Mouse (Mus musculus) adrenal gland, adult 8-10 months (tissue): ENCODE results near the gene Ttc12. TPM values are rescaled to one million over a fixed set of nuclear protein-coding genes. Genes with fewer than 3 reads are reported as not detected.

Experiments
- DNase-seq: peaks from one replicate; pipeline ENCODE4 v3.0.0; 2022
- total RNA-seq, 4 experiments: library from RNA; stranded (reverse); gene quantifications; 2 replicates each; pipeline ENCODE4 v1.2.4; 2022

Gene Ttc12
- 10 to 100 TPM in 3 of 4 experiments, 1 to 10 TPM in 1; 9.7 to 17.5 (median 14.1) TPM for total RNA-seq

DNA sequence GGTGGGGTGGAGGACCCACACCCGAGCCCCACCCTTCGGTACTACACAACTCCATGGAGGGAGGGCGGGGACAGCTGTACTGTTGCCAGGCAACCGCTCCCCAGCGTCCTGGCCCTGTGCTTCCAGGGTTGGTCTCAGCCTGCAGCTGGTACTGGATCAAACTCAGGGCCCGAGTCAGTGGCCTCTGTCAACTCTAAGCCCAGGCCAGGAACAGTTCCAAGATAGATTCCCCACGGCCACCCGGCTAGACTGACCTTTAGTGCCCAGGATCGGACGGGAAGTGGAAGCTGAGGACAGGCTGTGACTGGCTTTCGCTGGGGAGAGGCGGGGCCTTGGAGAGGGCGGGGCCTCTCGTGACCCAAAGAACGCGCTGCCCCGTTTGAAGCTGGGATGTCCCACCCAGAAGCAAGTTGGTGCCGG, at the start of gene Ttc12:
Ttc12 (minus strand) TSS at position 334 of the 420 bp plus-strand sequence.
- peak; percentile 88 for DNase-seq

DNA sequence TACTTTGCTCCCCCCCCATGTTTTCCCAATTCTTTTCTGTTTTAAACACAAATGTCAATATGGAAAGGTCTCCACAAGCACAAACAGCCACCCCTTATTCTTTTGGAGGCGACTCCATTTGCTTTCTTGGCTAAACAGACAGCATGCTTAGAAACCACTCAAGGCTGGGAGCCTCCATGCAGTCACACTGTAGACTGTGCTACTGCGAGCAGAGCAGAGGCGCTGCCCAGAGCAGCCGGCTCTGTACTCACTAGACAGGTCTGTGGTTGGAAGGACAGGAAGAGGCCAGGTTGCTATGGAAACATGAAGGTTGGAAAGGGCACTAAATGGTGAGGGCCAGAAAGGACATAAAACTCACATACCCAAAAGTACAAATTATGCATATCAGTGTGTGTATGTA, 48.9 kb upstream of the Ttc12 start:
- no peak for DNase-seq

DNA sequence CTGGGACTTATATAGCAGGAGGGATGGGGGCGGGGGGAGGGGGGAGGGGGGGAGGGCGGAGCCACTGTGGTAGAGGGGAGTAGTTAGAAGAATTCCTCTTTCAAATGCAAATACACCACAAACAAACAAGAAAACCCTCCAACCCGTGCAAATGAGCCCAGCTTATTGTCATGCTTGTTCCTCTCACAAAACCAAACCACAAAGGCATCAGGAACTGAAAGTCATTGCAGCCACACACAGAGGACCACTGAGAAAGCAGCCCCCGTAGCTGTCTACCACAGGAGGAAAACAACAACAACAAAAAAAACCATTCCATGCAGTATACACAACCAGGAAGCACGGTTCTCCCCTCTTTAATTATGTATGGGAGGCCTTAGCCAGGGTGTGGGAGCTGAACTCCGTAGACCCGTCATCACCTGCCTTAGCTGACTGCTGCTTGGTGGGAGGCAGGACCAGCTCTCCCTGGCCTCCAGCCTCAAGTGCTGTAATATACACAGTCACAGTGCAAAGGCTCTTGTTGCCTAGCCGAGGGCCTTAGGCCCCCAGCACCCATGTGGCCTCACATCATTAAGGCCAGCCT, 48.0 kb upstream of the Ttc12 start:
- no peak for DNase-seq

DNA sequence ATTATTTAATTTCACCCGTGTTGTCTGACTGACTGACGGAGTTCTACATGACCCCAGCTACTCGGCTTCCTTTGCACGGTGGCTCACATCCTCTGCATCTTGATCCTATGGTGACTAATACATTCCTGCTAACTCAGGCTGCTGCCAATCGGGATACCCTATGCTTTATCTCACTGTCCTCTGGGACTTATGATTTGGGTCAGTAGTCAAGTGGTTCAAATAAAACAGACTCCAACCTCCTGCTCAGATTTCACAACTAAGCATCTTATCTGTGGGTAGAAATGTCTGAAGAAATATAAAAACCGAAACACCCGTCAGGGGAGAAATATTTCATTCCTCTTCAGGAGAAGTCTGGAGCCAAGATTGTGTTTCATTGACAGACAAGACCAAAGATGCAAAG, 47.4 kb upstream of the Ttc12 start:
- no peak for DNase-seq

DNA sequence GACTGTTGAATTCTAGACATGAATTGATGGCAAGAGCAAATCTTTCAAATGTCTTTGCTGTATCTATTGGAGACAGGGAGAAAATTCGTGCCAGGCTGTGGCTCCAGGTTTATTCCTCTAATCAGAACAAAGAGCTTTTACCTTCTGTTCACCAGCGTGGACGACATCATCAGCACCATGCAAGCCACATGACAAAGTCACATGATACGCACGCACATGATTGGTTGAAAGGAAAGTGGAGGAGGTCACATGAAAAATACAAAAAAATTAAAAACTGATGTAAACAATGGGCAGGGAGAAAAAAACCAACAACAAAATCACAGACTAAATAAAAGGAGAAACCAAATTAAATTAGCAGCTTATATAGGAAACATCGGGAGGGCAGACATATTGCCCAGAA, 45.8 kb upstream of the Ttc12 start:
- DNase-seq: no peak

DNA sequence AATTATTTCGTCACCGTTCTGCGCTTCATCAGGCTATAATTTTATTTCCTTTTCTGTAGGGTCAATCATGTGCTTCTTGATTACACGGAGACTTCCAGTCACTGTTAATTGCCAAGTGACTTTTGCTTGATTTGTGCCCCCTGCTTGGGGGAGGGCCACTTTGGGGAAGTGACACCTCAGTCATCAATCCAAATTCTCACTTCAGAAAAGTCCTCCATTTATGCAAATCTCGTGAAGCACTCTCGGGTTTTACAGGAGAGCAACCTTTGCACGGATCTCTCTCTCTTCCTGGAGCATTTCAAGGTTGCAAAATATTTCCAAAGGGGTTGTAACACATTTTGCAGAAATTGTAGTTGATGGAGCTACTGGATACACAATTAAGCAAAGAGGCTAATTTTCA, 45.2 kb upstream of the Ttc12 start:
- DNase-seq: no peak

DNA sequence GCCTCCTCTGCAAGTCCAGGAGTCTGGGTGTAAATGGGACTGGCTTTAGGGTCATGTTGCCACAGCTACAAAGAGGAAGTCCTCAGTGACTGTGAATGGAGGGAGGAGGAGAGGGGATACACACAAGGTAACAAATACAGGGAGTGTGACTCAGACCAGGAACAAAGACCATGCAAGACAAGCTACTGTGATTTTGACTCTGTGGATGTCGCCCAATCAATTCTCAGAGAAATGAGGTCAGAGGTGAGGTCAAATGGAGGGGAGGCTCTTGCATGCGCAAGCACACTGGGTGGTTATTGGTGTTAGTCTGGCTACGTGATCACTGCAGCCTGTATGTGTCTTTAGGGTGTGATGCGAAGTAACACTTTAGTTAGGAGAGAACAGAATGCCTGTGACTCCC, 44.7 kb upstream of the Ttc12 start:
- no peak for DNase-seq

DNA sequence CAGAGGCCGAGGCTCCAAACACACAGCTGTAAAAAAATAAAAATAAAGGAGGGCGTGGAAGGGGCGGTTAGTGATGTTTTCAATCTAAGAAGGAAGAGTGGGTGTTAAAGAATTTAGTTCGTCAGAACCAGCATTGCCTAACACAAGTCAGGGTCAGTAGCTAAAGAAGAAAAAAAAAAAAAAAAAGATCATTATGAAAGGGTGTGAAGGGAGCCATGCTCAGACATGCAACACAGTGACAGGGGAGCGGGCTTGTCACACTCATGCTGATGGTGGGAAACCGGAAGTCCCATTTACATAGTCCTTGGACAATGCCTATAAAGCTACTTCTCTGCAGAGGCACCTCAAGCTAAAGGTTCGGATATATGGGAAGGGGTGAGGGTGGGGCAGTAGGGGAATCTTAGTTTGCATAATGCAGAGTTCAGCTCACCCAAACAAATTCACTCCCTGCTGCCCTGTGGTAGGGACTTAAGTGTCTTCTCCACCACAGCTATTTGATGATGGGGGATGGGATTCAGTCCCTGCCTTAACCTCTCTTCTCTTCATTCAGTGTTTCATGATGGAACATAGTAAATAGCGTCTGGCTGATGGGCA, 43.4 kb upstream of the Ttc12 start:
- no peak for DNase-seq

DNA sequence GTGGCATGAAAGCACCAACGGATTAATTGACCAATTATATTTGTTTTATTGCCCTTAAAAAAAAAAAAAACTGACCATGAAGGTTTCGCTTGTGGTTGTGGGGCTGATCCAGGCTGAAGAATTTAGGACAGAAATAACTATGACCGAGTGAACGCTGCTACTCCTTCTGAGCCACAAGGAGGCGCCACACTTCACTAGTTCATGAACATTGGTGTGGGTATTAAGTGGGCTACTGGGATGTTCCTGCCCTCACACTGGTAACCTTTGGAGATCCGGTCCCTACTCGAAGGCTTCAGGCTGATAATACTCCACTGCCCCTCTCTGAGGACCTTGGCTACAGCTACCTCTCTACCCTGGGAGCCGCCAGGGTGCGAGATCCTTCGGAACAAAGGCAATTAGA, 42.9 kb upstream of the Ttc12 start:
- DNase-seq: no peak

DNA sequence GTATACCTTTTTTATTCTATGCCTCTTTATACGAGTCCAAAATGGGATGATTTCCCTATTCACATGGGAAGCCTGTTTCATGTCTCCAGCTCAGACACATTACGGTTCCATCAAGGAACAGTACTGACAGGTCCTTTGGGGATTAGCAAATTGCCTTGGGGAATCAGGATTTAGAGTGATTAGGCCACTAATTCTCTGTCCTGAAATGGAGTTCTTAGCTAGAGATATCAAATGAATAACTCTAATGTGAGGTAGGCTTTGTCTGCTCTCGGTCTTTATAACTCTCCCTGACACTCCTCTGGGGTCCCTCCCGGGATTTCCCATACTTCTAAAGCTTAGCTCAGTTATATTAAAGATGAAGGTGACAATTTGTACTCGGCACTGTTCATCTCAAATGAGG, 42.0 kb upstream of the Ttc12 start:
- DNase-seq: no peak

DNA sequence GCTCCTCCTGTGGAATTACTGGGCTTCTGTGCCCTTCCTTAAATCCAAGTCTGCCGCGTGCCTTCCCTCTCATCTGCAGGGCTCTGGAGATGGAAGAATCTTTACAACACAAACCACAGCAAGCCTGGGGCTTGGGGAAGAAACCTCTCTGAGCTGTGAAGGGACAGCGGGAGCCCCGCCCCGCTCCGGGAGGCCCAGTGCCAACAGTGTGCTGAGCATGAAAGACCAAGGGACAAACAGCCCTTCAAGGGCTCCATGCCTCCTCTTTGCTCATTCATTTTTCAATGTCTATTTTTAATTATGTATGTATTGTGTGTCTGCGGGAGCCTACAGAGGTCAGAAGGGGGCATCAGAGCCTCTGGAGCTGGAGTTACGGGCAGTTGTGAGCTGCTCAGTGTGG, 41.3 kb upstream of the Ttc12 start:
- DNase-seq: no peak

DNA sequence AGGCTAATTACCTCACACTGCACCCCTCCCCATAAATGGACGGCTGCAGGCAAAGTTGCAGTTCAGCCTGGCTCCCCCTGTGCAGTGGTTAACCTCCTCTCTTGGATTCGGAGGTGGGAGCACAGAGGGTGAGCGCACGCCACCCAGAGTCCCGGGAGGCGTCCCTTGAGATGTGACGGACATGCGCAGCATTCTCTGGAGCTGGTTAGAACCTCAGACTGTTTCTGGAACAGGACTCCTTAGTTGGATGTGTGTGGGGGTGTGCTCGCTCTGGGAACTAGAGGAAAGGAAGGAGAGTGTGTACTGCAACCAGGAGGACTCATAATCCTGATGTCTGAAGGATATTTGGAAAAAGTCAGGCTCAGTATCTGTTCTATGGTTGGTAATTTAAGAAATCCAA, 38.7 kb upstream of the Ttc12 start:
- DNase-seq: no peak

DNA sequence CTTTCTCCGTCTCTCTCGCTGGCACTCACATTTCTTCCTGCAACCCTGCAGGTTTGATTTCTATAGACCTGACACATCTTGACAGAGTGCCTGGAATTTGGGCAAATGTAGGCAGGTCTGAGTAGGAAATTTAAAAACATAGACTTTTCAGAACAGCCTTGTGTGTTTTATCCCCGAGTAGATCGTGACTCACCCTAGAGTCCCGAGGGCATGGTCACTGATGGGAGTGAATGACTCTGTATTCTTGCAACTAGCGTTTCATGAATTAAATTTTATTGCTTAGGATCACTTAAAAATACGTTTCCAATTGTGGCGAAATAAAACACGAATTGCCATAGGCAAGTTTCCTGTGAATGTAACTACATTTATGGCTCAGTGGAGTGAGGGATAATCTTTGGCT, 37.9 kb upstream of the Ttc12 start:
- DNase-seq: no peak

DNA sequence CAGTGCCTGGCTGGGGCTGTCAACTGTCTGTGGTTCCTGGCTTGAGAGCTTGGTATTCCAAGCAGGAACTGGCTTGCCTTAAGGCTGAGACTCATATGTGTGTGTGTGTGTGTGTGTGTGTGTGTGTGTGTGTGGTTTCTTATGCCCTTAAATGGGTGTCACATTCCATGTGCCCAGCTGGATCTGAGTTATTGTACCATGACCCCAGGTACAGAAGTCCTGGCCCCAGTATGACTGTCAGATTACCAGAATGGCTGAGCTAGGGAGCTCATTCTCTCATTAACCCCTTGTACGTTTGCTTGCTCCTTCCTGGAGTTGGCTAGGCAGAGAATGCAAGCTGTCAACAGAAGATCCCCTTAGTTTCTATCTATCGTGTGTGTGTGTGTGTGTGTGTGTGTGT, 28.3 kb upstream of the Ttc12 start:
- no peak for DNase-seq

DNA sequence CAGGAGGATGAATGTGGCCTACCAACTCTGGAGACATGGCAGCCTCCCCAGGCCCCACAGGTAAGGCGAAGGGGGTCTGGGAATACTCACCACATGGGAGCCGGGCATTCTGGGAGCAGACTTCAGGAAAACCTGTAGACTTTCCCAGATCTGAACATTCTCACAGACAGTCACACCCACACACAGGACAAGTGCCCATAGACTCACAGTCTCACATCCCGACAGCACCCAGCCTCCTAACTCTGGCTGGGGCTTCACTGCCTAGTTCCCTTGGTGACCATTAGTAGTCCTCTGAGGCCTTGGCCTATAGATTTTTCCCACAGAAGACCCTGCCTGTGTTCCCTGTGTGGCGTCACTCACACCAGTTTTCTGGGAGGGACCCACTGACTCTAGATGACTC, 24.6 kb upstream of the Ttc12 start:
- DNase-seq: no peak

DNA sequence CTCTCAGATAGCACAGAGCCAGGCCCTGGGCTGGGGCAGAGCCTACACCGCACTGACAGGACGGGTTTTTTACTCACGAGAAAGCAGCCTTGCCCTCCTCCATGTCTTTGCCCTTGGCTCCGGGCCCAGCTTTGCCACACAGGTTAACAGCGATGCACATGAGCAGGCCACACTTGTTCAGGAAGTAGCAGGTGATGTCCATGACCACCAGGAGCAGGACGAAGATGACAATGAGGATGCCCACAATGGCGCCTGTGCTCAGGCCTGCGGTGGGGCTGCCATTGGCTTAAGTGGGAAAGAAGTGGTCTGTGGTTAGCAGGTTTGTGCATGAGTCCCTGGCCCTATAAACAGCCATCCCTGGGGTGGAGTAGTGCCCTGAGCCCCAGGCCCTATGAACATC, 23.6 kb upstream of the Ttc12 start:
- DNase-seq: no peak

DNA sequence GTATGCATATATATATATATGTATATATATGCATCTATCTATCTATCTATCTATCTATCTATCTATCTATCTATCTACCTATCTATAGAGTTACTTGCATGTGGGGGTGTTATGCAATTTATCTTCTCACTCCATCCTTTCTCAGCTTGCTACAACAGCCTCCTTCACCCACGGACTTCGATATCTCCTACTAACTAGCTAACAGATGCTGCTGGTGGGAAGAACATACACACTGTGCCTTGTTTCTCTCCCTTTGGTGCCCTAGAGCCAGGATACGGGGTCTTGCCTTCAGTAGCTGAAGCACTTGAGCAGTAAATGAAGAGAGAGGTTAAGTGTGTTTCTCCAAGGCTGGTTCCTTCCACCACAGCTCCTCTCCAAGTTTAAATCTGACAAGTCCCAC, 23.1 kb upstream of the Ttc12 start:
- DNase-seq: no peak

DNA sequence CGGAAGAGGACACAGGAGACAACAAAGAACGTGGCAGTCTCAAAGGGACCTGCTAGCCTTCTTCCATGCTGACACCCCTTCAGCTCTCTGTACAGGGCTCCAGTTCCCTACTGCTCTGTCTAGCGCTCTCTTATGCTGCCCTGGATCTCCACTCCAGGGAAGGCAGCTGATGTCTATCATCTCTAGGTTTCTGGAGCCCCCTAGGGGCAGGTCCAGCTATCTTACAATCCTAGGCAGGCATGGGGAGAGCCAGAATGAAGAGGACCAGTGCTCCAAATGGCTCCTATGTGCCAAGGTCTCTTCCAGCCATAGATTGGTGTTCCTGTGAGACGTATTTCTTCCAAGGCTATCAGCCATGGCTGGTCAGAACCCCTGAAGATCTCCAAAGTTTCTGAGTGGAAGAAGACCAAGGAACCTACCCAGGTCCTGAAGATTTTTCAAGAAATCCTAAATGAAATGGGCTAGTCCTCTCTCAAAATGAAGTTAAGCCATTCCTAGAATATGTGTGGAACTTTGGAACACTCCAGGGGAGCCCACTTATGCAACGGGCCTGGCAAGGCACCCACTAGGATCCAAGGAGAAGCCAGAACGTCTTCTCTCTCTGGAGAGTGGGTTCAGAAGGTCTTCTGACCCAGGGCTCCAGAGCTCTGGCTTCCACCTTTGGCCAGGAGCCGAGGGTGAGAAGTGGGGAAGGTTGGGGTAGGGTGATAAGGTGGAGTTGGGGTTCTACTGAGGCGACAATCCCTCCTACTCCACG, 22.0 kb upstream of the Ttc12 start:
- no peak for DNase-seq

DNA sequence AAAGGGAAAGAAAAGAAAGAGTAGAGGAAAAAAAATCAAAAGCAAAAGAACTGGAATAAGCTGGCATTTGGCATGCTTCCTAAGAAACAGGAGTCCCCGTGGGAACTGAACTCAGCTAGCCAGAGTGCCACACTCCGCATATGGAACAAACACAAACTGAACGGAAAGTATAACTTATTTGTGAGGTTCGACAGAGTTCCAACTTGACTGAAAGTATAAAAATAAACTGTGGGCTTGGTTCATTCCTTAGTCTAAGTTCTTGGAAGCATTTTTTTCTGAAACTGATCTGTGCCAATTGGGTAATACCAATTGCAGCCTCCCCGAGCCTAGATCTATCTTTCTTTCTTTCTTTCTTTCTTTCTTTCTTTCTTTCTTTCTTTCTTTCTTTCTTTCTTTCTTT, 18.6 kb upstream of the Ttc12 start:
- no peak for DNase-seq

DNA sequence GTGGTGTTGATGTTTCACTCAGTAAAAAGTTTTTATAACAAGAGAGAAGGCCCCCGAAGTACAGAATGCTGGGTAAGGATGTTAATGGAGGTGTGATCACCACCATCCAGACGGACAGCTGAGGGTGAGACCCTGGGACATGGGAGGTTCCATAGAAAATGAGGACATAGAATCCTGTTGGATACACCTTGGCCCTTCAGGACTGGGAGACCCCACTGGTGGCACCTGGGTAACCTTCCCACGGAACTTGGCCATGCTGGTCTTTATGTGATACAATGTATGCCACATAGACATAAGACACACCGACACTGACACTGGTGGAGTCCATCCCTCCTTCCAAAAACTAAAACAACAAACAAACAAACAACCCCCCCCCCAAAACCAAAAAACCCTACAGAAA, 16.2 kb upstream of the Ttc12 start:
- no peak for DNase-seq

DNA sequence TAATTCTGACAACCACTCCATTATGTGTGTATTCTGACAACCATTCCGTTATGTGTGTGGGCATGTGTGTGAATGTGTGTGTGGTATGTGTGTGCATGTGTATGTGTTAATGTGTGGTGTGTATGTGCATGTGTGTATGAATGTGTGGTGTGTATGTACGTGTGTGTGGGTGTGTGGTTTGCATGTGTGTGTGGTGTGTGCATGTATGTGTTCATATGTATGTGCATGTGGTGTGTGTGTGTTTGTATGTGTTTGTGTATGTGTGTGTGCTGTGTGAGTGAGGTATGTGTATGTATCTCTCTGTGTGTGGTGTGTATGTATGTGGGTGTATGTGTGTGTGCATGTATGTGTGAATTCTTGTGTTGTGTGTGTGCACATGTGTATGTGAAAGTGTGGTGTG, 13.9 kb upstream of the Ttc12 start:
- no peak for DNase-seq

DNA sequence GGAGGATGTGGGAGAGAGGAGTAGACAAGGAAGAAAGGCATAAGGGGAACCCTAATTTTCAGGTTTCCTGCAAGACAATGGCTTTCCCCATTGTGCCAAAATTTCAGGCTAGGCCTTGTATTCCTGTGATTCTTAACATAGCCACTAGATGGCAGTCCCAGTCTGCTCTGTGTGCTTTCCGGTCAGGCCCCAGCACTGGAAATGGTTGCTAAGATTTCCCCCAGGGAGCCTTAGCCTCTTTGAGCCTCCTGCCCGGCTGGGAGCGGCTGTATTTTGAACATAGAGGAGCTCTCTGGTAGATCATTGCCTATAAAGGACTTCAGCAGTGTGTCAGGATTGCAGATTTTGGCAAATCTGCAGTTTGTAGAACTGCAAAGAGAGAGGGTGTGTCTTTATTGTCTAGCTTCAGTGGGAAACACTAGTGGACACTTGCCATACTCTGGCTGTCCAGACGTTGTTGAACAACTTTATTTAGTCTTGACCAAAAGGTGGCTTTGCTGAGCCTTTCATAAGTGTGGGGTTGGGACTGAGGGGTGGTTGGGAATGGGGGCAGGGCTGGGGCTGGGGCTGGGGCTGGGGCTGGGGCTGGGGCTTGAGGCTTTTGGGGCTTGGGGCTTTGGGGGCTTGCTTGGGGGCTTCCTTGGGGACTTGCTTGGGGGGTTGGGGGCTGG, 8.1 kb upstream of the Ttc12 start:
- no peak for DNase-seq

DNA sequence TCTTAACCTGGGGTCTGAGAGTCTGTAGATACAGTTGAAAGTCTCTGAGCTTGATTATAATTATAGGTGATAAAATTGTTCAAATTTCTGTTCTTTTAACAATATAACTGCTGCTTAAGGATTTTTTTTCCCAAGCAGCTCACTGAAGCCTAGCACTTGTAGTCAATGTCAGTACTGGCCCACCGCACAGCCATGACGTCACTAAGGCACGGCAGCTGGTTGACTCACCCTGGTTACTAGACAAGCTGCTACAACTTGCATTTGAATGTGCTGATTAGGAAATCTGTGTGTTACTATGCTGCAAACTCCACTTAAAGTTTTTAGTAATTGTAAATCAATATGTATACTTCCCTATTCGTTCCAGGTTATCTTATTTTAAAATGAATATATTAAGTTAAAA, 4.6 kb upstream of the Ttc12 start:
- no peak for DNase-seq
